Mouse (Mus musculus) cerebellum, adult 9-11 months (tissue): Measurements from ENCODE around the gene Tnfsf8.

Source experiments
- DNase-seq: peaks from one replicate; pipeline ENCODE4 v3.0.0; 2022

The Tnfsf8 gene

DNA sequence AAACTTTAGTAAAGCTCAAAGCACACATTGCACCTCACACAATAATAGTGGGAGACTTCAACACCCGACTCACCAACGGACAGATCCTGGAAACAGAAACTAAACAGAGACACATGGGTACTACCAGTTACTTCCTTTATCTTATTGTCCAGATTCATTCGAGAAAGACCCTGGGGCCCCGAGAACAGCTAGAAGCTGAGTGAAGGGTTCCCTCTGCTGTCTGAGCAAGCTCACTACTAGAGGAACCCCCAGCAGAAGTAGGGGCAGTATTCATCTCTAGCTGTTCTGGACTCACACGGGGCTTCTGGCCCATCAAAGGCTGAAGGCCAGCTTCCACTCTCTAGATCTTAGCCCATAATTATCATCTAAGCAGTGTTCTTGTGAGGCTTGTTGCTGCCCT lies 20.7 kb downstream of the Tnfsf8 start:
- no peak for DNase-seq

DNA sequence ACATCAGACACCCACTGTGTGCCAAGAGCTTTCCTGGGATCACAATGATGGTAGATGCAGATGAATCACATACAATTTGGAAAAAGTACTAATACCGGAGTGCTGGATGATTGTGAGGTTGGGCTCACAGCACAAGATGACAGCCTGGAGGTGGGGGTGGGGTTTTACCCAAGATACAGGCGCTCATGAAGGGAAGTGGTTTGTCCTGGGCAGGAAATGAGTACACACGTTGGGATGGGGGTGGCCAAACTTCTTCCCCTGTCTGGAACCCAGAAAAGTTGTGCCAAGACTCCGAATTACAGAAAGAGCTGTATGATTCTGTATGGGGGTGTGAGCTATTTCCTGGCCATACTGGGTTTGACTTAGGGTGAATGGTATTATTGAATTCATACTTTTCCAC lies 38.0 kb downstream of the Tnfsf8 start:
- DNase-seq = no peak

DNA sequence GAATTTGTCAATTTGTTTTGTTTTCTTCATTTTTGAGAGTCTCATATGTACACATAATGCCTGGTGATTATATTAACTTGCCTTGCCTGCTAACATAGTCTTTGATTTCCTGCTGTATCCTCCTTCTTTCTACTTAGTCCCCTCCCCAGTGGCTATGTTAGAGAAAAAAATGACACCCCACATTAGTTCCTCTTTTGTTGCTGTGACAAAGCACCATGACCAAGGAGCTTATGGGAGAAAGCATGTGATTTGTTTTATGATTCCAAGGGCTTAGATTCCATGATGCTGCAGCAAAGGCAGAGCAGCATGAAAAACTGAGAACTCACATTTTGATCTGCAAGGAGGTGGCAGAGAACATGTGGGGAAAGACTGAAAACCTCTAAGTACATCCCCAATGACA lies 43.6 kb downstream of the Tnfsf8 start:
- no peak for DNase-seq

DNA sequence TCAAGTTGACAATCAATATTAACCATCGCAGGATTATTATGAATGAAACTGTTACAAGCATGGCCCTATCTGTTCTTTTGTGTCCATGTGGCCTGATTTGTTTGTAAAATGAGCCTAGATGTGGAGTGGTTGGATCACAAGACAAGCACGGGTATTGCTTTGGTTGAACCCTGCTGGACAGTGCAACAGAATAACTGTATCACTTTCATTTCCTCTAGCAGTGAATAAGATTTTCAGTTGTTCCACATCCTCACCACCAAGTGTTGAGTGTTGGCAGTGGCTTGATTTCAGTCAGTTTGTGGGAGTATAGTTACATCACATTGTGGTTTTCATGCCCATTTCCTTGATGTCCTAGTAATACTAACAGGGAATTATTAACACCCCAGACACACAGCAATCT lies 45.5 kb downstream of the Tnfsf8 start:
- no peak for DNase-seq

DNA sequence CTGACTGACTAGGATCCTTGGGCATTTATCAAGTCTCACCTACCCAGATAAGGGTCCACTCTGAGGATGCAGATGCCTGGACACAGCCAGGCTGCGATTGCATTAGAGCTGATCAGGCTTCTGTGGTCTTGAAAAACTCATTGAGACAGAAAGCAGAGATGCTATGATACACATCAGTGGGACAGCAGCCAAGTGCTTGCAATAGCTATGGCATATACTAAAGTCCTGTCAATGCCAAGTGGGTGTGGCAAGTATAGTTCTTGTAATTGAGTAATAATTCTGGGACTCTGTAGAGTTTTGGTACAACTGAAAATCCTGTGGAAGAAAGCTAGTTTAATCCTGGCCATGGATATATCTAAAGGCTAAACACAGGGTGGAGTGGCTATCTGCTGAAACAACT lies 63.1 kb downstream of the Tnfsf8 start:
- no peak for DNase-seq

DNA sequence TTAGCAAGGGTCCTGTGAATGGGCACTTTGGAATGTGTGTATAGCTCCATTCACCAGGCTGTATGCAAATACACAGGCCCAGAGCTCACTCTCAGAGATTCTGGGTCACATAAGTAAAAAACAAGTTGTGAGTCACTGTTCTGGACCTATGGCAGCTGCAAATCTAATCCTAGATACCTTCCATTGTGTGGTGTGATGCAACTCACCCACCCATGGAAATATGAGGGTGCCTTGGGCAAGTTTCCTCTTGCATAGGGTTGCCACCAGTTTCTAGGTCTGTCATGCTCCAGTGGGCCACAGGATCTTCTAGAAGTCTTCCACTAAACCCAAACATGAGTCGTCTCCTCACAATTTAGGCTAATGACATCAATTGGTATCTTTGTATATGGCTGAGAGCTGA lies 64.6 kb downstream of the Tnfsf8 start:
- DNase-seq = no peak

DNA sequence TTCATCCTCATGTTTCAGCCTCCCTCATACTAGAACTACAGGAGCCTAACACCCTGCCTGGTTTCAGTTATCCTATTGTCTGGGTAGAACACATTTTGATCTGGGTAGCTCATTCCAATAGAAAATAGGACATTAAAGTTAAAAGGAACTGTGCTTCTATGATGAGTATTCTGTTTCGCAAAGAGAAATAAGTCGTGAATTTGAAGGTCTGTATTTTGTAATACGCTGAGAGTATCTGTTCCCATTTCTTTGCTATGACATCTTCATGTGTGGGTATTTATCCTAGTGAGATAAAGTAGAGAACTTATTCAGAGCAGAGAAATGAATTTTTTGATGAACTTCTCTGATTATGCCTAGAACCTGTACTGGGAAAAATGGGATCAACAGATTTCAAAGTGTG lies 68.8 kb downstream of the Tnfsf8 start:
- no peak for DNase-seq

DNA sequence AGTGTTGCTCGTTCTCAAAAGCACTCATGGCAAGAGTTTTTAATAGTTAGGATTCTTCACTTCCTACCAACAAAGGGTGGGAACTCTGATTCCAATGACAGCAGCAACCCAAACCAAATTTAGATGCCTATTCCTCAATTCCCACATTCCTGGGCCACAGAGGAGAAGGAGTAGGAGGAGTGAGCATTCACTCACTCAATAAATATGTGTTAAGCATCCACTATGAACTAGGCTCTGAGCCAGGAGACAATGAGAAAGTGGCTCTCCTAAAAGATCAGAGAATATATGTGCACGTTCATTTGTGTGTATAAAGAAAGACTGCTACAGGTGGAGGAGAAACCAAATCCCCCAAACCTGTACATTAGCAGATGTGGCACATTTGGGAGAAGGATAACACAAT lies 75.7 kb downstream of the Tnfsf8 start:
- DNase-seq = no peak

DNA sequence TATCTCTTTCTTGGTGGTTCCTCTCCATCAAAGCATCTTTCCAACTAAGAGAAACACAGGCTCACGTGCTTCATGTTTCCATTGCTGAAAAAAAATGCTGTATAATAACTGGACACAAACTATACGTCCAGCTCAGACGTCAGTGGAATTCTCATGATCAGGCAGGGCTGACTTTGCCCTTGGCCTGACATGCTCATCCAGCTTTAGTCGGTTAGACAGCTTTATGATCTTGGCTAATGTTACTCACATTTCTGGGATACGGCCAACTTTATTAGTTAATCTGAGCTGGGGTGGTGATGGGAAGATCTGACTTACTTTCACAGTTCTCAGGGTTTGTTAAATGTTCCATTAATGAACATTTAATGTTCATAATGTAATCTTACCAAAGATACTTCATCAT lies 77.3 kb downstream of the Tnfsf8 start:
- DNase-seq = no peak

DNA sequence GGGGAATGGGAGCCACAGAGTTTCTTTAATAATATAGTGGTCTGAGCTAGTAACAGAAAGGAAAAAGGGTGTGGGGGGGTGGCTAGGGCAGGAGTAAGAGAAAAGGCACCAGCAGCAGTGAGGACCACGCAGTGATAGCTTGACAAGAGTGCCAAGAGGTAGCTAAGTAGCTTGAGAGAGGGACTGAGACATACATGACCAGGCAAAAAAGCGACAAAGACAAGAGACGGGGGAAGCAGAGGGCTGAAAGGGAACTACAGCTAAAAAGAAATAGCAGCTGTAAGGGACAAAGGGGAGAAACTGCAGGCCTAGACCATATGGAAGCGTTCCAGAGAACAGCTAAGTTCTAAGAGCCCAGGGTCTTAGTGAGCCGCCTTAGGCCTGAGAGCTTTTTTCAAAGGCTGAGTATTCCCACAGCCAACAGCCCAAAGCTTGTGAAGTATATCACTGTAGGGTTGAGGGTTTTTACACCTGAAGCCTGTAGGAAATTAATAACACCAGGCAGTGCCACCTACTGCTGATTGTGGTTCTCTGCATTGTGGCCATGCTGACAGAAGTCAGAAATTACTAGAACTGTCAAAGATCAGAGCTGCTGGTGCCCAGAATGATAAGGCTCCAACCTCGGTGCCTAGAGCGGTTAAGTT lies 78.1 kb downstream of the Tnfsf8 start:
- DNase-seq = no peak
